Mouse (Mus musculus): ENCODE measurements around the gene Smad3. TPM values are rescaled to one million over a fixed set of nuclear protein-coding genes. Genes with fewer than 3 reads are reported as not detected.

Smad3 gene
- polyA plus RNA-seq, 1 experiment: 21.6 TPM

GRCm38 (mm10) chr9:63677621-63678020 is 80.2 kb downstream of the Smad3 start:
- TF ChIP-seq POLR2A (IDR thresholded peaks at IDR 0.05; ENCODE audit: low read depth, low read length) (no peak), CTCF (IDR thresholded peaks at IDR 0.05; ENCODE audit: extremely low read depth, insufficient read length, insufficient replicate concordance, low read depth, low read length) (no peak)
- Histone ChIP-seq H3K36me3 (ENCODE audit: control insufficient read depth, insufficient read depth, low read length) (no peaks in the 10 kb centered on the region), H3K4me1 (ENCODE audit: control insufficient read depth, insufficient read depth, insufficient read length, low read length) (peaks cover 32% of the 10 kb centered on the region), H3K4me3 (ENCODE audit: low read depth, low read length) (no peak overlapping the region), H3K27me3 (ENCODE audit: control insufficient read depth, insufficient read depth, low read length) (no peaks in the 10 kb centered on the region), H3K27ac (ENCODE audit: insufficient read depth, low read depth, low read length) (no peak overlapping the region)
- 66% methylated on average over 3 of the region's 3 CpGs for WGBS

GRCm38 (mm10) chr9:63674613-63675012 is 83.2 kb downstream of the Smad3 start:
- H3K27me3 ChIP-seq (ENCODE audit: control insufficient read depth, insufficient read depth, low read length): no peaks in the 10 kb centered on the region
- WGBS: 58% methylated on average over 10 of the region's 10 CpGs
- TF ChIP-seq POLR2A (IDR thresholded peaks at IDR 0.05; ENCODE audit: low read depth, low read length): no peak
- no peak for TF ChIP-seq CTCF (IDR thresholded peaks at IDR 0.05; ENCODE audit: extremely low read depth, insufficient read length, insufficient replicate concordance, low read depth, low read length)
- H3K36me3 ChIP-seq (ENCODE audit: control insufficient read depth, insufficient read depth, low read length): no peaks in the 10 kb centered on the region
- peaks cover 25% of the 10 kb centered on the region for H3K4me1 ChIP-seq (ENCODE audit: control insufficient read depth, insufficient read depth, insufficient read length, low read length)
- H3K27ac ChIP-seq (ENCODE audit: insufficient read depth, low read depth, low read length): peak overlapping the region; percentile 56
- no peak overlapping the region for H3K4me3 ChIP-seq (ENCODE audit: low read depth, low read length)

- Histone ChIP-seq H3K4me1 (ENCODE audit: control insufficient read depth, insufficient read depth, insufficient read length, low read length) (peaks cover 35% of the 10 kb centered on the region), H3K27ac (ENCODE audit: insufficient read depth, low read depth, low read length) (no peak overlapping the region), H3K4me3 (ENCODE audit: low read depth, low read length) (no peak overlapping the region), H3K27me3 (ENCODE audit: control insufficient read depth, insufficient read depth, low read length) (no peaks in the 10 kb centered on the region), H3K36me3 (ENCODE audit: control insufficient read depth, insufficient read depth, low read length) (no peaks in the 10 kb centered on the region)
- 71% methylated on average over 3 of the region's 3 CpGs for WGBS
- TF ChIP-seq POLR2A (IDR thresholded peaks at IDR 0.05; ENCODE audit: low read depth, low read length) (no peak), CTCF (IDR thresholded peaks at IDR 0.05; ENCODE audit: extremely low read depth, insufficient read length, insufficient replicate concordance, low read depth, low read length) (no peak)
Measured at GRCm38 (mm10) chr9:63673494-63673805, 84.3 kb downstream of the Smad3 start.

DNA sequence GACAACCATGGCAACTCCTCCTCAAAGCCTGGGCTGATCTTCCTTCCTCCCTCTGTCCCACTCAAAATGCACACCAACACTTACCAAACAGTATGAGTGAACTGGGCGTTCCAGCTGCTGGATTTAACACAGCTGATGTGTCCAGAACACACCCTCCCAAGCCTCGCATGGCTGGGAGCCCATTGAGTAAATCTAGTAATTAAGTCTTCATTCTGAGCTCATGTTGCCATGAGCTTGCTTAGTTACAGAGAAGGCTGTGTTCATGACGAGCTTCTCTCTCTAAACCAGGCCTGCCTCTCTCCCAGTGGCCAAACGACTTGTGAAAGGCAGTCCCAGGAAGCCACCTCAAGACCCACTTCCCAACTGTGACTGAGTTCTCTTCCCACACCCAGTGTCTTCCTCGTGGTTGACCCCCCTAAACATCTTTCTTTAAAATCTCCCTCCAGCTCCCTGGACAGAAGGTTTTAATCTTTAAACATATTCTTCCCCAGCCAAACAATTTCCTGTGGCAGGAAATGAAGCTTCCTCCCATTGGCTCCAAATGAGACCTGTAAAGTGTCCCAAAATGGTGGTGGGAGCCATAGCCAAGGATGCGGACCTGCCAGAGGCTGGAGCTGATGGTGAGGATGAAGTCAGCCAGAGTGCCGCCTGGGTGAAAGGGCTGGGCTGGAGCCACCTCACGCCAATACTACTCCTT is 84.8 kb downstream of the Smad3 start:
- Histone ChIP-seq H3K4me3 (ENCODE audit: low read depth, low read length) (no peak overlapping the region), H3K36me3 (ENCODE audit: control insufficient read depth, insufficient read depth, low read length) (no peaks in the 10 kb centered on the region), H3K27me3 (ENCODE audit: control insufficient read depth, insufficient read depth, low read length) (no peaks in the 10 kb centered on the region), H3K27ac (ENCODE audit: insufficient read depth, low read depth, low read length) (no peak overlapping the region), H3K4me1 (ENCODE audit: control insufficient read depth, insufficient read depth, insufficient read length, low read length) (peaks cover 36% of the 10 kb centered on the region)
- TF ChIP-seq POLR2A (IDR thresholded peaks at IDR 0.05; ENCODE audit: low read depth, low read length) (no peak), CTCF (IDR thresholded peaks at IDR 0.05; ENCODE audit: extremely low read depth, insufficient read length, insufficient replicate concordance, low read depth, low read length) (no peak)
- 76% methylated on average over 8 of the region's 8 CpGs for WGBS

DNA sequence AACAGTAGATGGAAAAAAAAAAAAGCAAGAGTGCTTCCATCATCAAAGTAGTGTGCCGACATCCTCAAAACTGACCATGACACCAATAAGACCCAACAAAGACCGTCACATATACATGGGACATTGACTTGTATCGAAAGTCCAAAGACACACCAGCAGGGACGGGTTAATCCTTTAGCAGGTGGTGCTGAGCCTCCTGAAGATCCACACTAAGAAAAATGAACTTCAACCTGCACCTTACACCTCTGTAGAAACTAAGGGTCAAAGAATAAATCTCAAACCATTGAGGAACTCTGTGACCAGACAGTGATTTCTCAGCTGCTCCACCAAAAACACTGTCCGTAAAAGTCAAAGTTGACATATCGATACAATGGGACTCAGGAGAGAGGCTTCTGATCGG is 88.0 kb downstream of the Smad3 start:
- Histone ChIP-seq H3K27me3 (ENCODE audit: control insufficient read depth, insufficient read depth, low read length) (no peaks in the 10 kb centered on the region), H3K36me3 (ENCODE audit: control insufficient read depth, insufficient read depth, low read length) (peaks cover 7% of the 10 kb centered on the region), H3K27ac (ENCODE audit: insufficient read depth, low read depth, low read length) (peak overlapping the region; percentile 52; the same call in 1 of the 2 replicates), H3K4me1 (ENCODE audit: control insufficient read depth, insufficient read depth, insufficient read length, low read length) (peaks cover 47% of the 10 kb centered on the region), H3K4me3 (ENCODE audit: low read depth, low read length) (no peak overlapping the region)
- WGBS: 89% methylated on average over 7 of the region's 7 CpGs
- TF ChIP-seq CTCF (IDR thresholded peaks at IDR 0.05; ENCODE audit: extremely low read depth, insufficient read length, insufficient replicate concordance, low read depth, low read length): no peak
- TF ChIP-seq POLR2A (IDR thresholded peaks at IDR 0.05; ENCODE audit: low read depth, low read length): no peak

DNA sequence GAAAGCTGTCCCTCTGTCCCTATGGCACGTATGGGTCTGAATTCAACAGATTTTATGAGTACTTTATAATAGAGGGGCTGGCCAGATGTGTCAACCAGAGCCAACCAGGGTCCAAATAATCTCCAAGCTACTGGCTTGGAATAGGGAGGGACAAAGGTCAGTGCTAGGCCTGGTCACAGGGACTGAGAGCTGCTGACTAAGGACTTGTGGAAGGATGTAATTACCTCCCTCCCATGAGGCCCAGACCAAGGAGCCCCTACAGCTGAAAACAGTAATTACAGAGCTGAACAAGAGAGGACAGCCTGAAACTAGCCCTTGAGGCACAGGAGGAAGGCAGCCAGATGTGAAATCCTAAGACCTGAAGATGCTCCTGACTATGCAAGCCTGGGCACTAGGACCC is 89.2 kb downstream of the Smad3 start:
- H3K4me3 ChIP-seq (ENCODE audit: low read depth, low read length): no peak overlapping the region
- peak overlapping the region; percentile 52; the same call in 1 of the 2 replicates for H3K27ac ChIP-seq (ENCODE audit: insufficient read depth, low read depth, low read length)
- H3K4me1 ChIP-seq (ENCODE audit: control insufficient read depth, insufficient read depth, insufficient read length, low read length): peaks cover 46% of the 10 kb centered on the region
- H3K27me3 ChIP-seq (ENCODE audit: control insufficient read depth, insufficient read depth, low read length): no peaks in the 10 kb centered on the region
- TF ChIP-seq CTCF (IDR thresholded peaks at IDR 0.05; ENCODE audit: extremely low read depth, insufficient read length, insufficient replicate concordance, low read depth, low read length) (no peak), POLR2A (IDR thresholded peaks at IDR 0.05; ENCODE audit: low read depth, low read length) (no peak)
- peaks cover 7% of the 10 kb centered on the region for H3K36me3 ChIP-seq (ENCODE audit: control insufficient read depth, insufficient read depth, low read length)
- 33% methylated on average over 1 of the region's 1 CpGs for WGBS

- H3K4me1 ChIP-seq (ENCODE audit: control insufficient read depth, insufficient read depth, insufficient read length, low read length): peaks cover 47% of the 10 kb centered on the region
Measured at GRCm38 (mm10) chr9:63667373-63667724, 90.4 kb downstream of the Smad3 start.

More at GRCm38 (mm10) chr9:63667373-63667724, 90.4 kb downstream of the Smad3 start:
- H3K27me3 ChIP-seq (ENCODE audit: control insufficient read depth, insufficient read depth, low read length): no peaks in the 10 kb centered on the region
- H3K4me3 ChIP-seq (ENCODE audit: low read depth, low read length): no peak overlapping the region
- H3K27ac ChIP-seq (ENCODE audit: insufficient read depth, low read depth, low read length): peak overlapping the region; percentile 6
- TF ChIP-seq CTCF (IDR thresholded peaks at IDR 0.05; ENCODE audit: extremely low read depth, insufficient read length, insufficient replicate concordance, low read depth, low read length): no peak
- TF ChIP-seq POLR2A (IDR thresholded peaks at IDR 0.05; ENCODE audit: low read depth, low read length): no peak
- WGBS: 30% methylated on average over 8 of the region's 8 CpGs
- H3K36me3 ChIP-seq (ENCODE audit: control insufficient read depth, insufficient read depth, low read length): peaks cover 12% of the 10 kb centered on the region

Measured in small intestine, adult 2 months (tissue).